In genomic region chr12:74014739-74015270, GRCm38 (mm10) we compare ENCODE assay signal across 9 mouse cellular contexts. TPM values are rescaled to one million over a fixed set of nuclear protein-coding genes. Genes with fewer than 3 reads are reported as not detected.
DNase-seq lines count a peak whose midpoint lies in the region; ATAC-seq and TF ChIP-seq lines count a peak whose summit lies in the region.
"Had no signal": no experiment of that assay in that cellular context is flagged by ENCODE, and none has a peak within 500 bp of the region (broad histone marks: within the 10 kb centered on the region; RNA-seq: fewer than 3 reads in every experiment).

No protein-coding gene starts in this region.

- H3K4me3 ChIP-seq in midbrain, postnatal 0 days (ENCODE audit: low read depth, low read length), result no peak overlapping the region
- no peak overlapping the region for H3K4me3 ChIP-seq in midbrain, embryonic 11.5 days (ENCODE audit: low read depth, low read length)
- H3K4me3 ChIP-seq in forebrain, embryonic 14.5 days (ENCODE audit: low read depth, low read length), result no peak overlapping the region
- H3K4me3 ChIP-seq: heart, embryonic 13.5 days had no signal

- H3K9ac ChIP-seq in midbrain, postnatal 0 days (replicated peaks; ENCODE audit: low read length, poor library complexity, severe bottlenecking), result no peak overlapping the region
- no peak overlapping the region for H3K9ac ChIP-seq in midbrain, embryonic 11.5 days (ENCODE audit: low read length)
- H3K9ac ChIP-seq in forebrain, embryonic 14.5 days (ENCODE audit: low read length), result no peak overlapping the region
- H3K9ac ChIP-seq: heart, embryonic 13.5 days had no signal

- no peaks in the 10 kb centered on the region for H3K27me3 ChIP-seq in midbrain, postnatal 0 days (ENCODE audit: insufficient read depth, low read length)
- H3K27me3 ChIP-seq in midbrain, embryonic 11.5 days (ENCODE audit: control insufficient read depth, insufficient read depth, low read length), result no peaks in the 10 kb centered on the region
- H3K27me3 ChIP-seq in forebrain, embryonic 14.5 days (replicated peaks; ENCODE audit: control insufficient read depth, insufficient read depth, low read length), result no peaks in the 10 kb centered on the region
- H3K27me3 ChIP-seq: heart, embryonic 13.5 days had no signal

- H3K4me1 ChIP-seq in midbrain, postnatal 0 days (ENCODE audit: insufficient read depth, low read length), result no peaks in the 10 kb centered on the region
- no peaks in the 10 kb centered on the region for H3K4me1 ChIP-seq in midbrain, embryonic 11.5 days (ENCODE audit: control insufficient read depth, insufficient read depth, low read length)
- H3K4me1 ChIP-seq in forebrain, embryonic 14.5 days (ENCODE audit: control insufficient read depth, insufficient read depth, low read length), result no peaks in the 10 kb centered on the region

- no peak for TF ChIP-seq POLR2A in brain, embryonic 14.5 days (IDR thresholded peaks at IDR 0.05; ENCODE audit: borderline replicate concordance, extremely low read depth, insufficient read depth, insufficient read length, poor library complexity, severe bottlenecking)

- peak; percentile 32 to 47 for DNase-seq in cerebellum, adult 18-20 months
- DNase-seq in cerebellum, adult 9-11 months, result no peak
- no peak for DNase-seq in midbrain, postnatal 0 days (ENCODE audit: low spot score)
- DNase-seq in midbrain, embryonic 11.5 days (ENCODE audit: low spot score, missing footprints), result no peak
- DNase-seq in brain, embryonic 14.5 days (ENCODE audit: low read depth), result no peak
- peak; percentile 67 to 69 for DNase-seq in kidney, postnatal 4 days
- DNase-seq in thymus, postnatal 25 days, result peak; percentile 56
- DNase-seq in forebrain, embryonic 14.5 days (ENCODE audit: low spot score), result no peak

- TF ChIP-seq CTCF in midbrain, postnatal 0 days (IDR thresholded peaks at IDR 0.05), result peak; percentile 56
- peak; percentile 24; the same call in 1 of the 2 replicates for TF ChIP-seq CTCF in brain, embryonic 14.5 days (IDR thresholded peaks at IDR 0.05; ENCODE audit: borderline replicate concordance, extremely low read depth, insufficient read depth, insufficient read length)

- no peak for ATAC-seq in midbrain, postnatal 0 days (ENCODE audit: low FRiP score)
- ATAC-seq in midbrain, embryonic 11.5 days (ENCODE audit: low FRiP score), result no peak
- no peak for ATAC-seq in forebrain, embryonic 14.5 days

- WGBS in midbrain, postnatal 0 days, result 67% methylated on average over 7 of the region's 7 CpGs
- 63% methylated on average over 7 of the region's 7 CpGs for WGBS in midbrain, embryonic 11.5 days
- WGBS in forebrain, embryonic 14.5 days, result 60% methylated on average over 7 of the region's 7 CpGs

- H3K9me3 ChIP-seq in midbrain, postnatal 0 days (ENCODE audit: low read length), result no peaks in the 10 kb centered on the region
- H3K9me3 ChIP-seq in midbrain, embryonic 11.5 days (ENCODE audit: control insufficient read depth, low read length), result no peaks in the 10 kb centered on the region
- no peaks in the 10 kb centered on the region for H3K9me3 ChIP-seq in forebrain, embryonic 14.5 days (replicated peaks; ENCODE audit: control insufficient read depth, low read length)
- H3K9me3 ChIP-seq: heart, embryonic 13.5 days had no signal

- no peak overlapping the region for H3K4me2 ChIP-seq in midbrain, postnatal 0 days (ENCODE audit: low read depth, low read length, poor library complexity, severe bottlenecking)
- H3K4me2 ChIP-seq in midbrain, embryonic 11.5 days, result no peak overlapping the region
- H3K4me2 ChIP-seq in forebrain, embryonic 14.5 days (ENCODE audit: low read length), result no peak overlapping the region
- H3K4me2 ChIP-seq: heart, embryonic 13.5 days had no signal

- H3K36me3 ChIP-seq in midbrain, postnatal 0 days (ENCODE audit: insufficient read depth, low read length), result no peaks in the 10 kb centered on the region; the same call in 1 of the 2 replicates
- H3K36me3 ChIP-seq in midbrain, embryonic 11.5 days (ENCODE audit: control insufficient read depth, insufficient read depth, low read length), result no peaks in the 10 kb centered on the region
- no peaks in the 10 kb centered on the region for H3K36me3 ChIP-seq in forebrain, embryonic 14.5 days (ENCODE audit: control insufficient read depth, insufficient read depth, low read length)
- H3K36me3 ChIP-seq: heart, embryonic 13.5 days had no signal

- H3K27ac ChIP-seq in midbrain, postnatal 0 days (ENCODE audit: low read depth, low read length), result no peak overlapping the region
- H3K27ac ChIP-seq in midbrain, embryonic 11.5 days (ENCODE audit: low read depth, low read length), result no peak overlapping the region
- no peak overlapping the region for H3K27ac ChIP-seq in forebrain, embryonic 14.5 days (ENCODE audit: low read depth, low read length)
- H3K27ac ChIP-seq: heart, embryonic 13.5 days had no signal

RNA-seq across cellular contexts. Expression of gene Syt16, which starts 17.3 kb away (rescaled TPM):
- total RNA-seq in midbrain, postnatal 0 days (2014; rRNA removed), result 77.3 and 94.8 TPM in 2 replicates
- 91.6 and 95.2 TPM in 2 replicates for polyA plus RNA-seq in midbrain, postnatal 0 days (2015; fragmentation: Nextera tagmentation; extraction: Ambion mirVana)
- 6.5 and 7.0 TPM in 2 replicates for polyA plus RNA-seq in midbrain, embryonic 11.5 days (2014; fragmentation: Nextera tagmentation; extraction: Ambion mirVana)
- 36.5 and 43.4 TPM in 2 replicates for polyA plus RNA-seq in brain, embryonic 14.5 days (2012; rRNA removed)
- 53.7 and 68.4 TPM in 2 replicates for polyA plus RNA-seq in forebrain, embryonic 14.5 days (2014; fragmentation: Nextera tagmentation; extraction: Ambion mirVana)

RNA-seq across cellular contexts. Expression of gene Snapc1, which starts 50.5 kb away (rescaled TPM):
- total RNA-seq in midbrain, postnatal 0 days (2014; rRNA removed), result 13.4 and 22.0 TPM in 2 replicates
- 21.7 and 23.4 TPM in 2 replicates for polyA plus RNA-seq in midbrain, postnatal 0 days (2015; fragmentation: Nextera tagmentation; extraction: Ambion mirVana)
- 23.1 and 26.6 TPM in 2 replicates for polyA plus RNA-seq in midbrain, embryonic 11.5 days (2014; fragmentation: Nextera tagmentation; extraction: Ambion mirVana)
- polyA plus RNA-seq in brain, embryonic 14.5 days (2012; rRNA removed), result 33.4 and 34.1 TPM in 2 replicates
- polyA plus RNA-seq in forebrain, embryonic 14.5 days (2014; fragmentation: Nextera tagmentation; extraction: Ambion mirVana), result 26.0 and 38.4 TPM in 2 replicates

Comparison
In these comparisons a context has a peak if more than half of its experiments do, and no peak if none do; other contexts are left out.
1. DNase-seq: peak in cerebellum, adult 18-20 months (2 of 2), kidney, postnatal 4 days (2 of 2) and thymus, postnatal 25 days (single experiment); none in cerebellum, adult 9-11 months (single experiment), midbrain, postnatal 0 days (single experiment), midbrain, embryonic 11.5 days (single experiment), brain, embryonic 14.5 days (single experiment) and forebrain, embryonic 14.5 days (single experiment).